Mouse (Mus musculus) activated CD4-positive, CD25-positive, alpha-beta regulatory T cell, adult 9 weeks (primary cell): Measurements from ENCODE around the gene Hfe2. TPM values are rescaled to one million over a fixed set of nuclear protein-coding genes. Genes with fewer than 3 reads are reported as not detected.

Experiments
- polyA plus RNA-seq: library from polyadenylated mRNA; unstranded; fragments of 100-300 nt; shearing (Covaris generic); gene quantifications from one replicate; pipeline ENCODE4 v1.2.1, GENCODE M21; 2017

The Hfe2 gene
- polyA plus RNA-seq = not detected

GRCm38 (mm10) chr3:96524914-96525313, at the start of gene Hfe2:
Gene Hfe2, plus strand, starts transcription at chr3:96525172.

GRCm38 (mm10) chr3:96557694-96558093, 32.7 kb downstream of the Hfe2 start, which contains the start of gene Txnip:
Gene Txnip, plus strand, starts transcription at chr3:96557957.

DNA sequence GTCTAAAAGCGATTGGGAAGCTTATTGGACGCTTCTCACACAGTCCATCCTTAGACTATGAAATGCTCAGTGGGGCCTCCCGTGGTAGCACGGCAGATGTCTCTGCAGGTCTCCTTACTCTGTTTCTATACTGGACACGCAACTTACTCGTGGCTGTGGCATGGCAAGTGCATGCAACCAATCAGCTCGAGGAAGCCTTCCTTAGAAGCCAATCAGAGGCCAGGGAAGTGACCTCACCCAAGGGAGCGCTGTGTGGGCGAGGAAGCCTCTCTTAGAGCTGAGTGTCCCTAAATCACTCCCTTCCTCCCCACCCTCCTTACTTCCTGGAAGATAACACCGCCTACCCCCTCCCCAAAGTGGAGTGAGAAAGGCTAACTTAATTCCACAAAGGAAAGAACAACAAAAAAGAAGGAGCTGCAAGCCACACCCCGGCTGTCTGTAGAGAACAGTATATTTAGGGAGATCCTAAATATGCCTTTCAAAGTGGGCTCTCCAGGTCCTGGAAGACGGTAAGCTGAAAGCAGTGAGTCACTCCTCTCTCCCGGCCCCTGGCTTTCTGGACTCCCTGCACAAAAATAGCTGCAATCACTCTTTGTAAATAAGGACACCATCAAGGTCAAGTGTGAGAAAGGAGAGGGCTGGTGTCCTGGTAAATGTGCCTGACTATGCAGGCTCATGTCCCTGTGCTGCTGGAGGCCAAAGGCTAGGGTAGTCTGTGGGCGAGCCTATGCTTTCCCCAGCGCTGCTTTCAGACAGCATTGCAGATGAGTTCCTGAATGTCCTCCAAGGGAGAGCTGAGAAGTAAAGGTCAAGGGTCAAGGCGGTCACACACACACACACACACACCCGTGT, 51.9 kb downstream of the Hfe2 start, which contains the start of gene Gm16253:
Gene Gm16253 (plus strand): TSS at position 295 of the 852 bp plus-strand sequence.

Other genes starting within 250 kb of the Hfe2 start
- gene Fcgr1, start 231.2 kb upstream of the Hfe2 start, polyA plus RNA-seq = 0.17 TPM
- not detected for gene BC107364, start 72.9 kb upstream of the Hfe2 start, polyA plus RNA-seq
- 950 TPM for gene Txnip, start 32.8 kb downstream of the Hfe2 start, polyA plus RNA-seq
- gene Gm16253, start 51.8 kb downstream of the Hfe2 start, polyA plus RNA-seq = 1.3 TPM
- 22.8 TPM for gene Polr3gl, start 69.0 kb downstream of the Hfe2 start, polyA plus RNA-seq
- gene Ankrd34a, start 71.5 kb downstream of the Hfe2 start, polyA plus RNA-seq = 0.17 TPM
- gene Lix1l, start 76.0 kb downstream of the Hfe2 start, polyA plus RNA-seq = 0.26 TPM
- gene Rbm8a, start 104.8 kb downstream of the Hfe2 start, polyA plus RNA-seq = 270 TPM
- 67.2 TPM for gene Pex11b, start 110.2 kb downstream of the Hfe2 start, polyA plus RNA-seq
- gene Gm42957, start 110.3 kb downstream of the Hfe2 start, polyA plus RNA-seq = not detected
- gene Itga10, start 120.4 kb downstream of the Hfe2 start, polyA plus RNA-seq = 0.28 TPM
- gene Ankrd35, start 145.0 kb downstream of the Hfe2 start, polyA plus RNA-seq = 0.09 TPM
- gene Pias3, start 171.2 kb downstream of the Hfe2 start, polyA plus RNA-seq = 22.6 TPM
- gene Nudt17, start 183.4 kb downstream of the Hfe2 start, polyA plus RNA-seq = 0.64 TPM
- gene Polr3c, start 202.5 kb downstream of the Hfe2 start, polyA plus RNA-seq = 75.2 TPM
- gene Rnf115, start 202.5 kb downstream of the Hfe2 start, polyA plus RNA-seq = 52.1 TPM